Mouse (Mus musculus): ENCODE measurements around the gene Mpzl3. TPM values are rescaled to one million over a fixed set of nuclear protein-coding genes. Genes with fewer than 3 reads are reported as not detected.

Gene Mpzl3
- polyA plus RNA-seq, 1 experiment from 2014 or later = 2.2 TPM

- peaks cover 18% of the 10 kb centered on the region for H3K27me3 ChIP-seq (replicated peaks; ENCODE audit: low read depth, poor library complexity, severe bottlenecking)
- H3K9me3 ChIP-seq = no peaks in the 10 kb centered on the region
- 76% methylated on average over 12 of the region's 12 CpGs for WGBS
- DNase-seq (ENCODE audit: low spot score) = no peak
- no peaks in the 10 kb centered on the region for H3K36me3 ChIP-seq (replicated peaks)
- H3K4me1 ChIP-seq = no peaks in the 10 kb centered on the region
- no peak overlapping the region for H3K4me3 ChIP-seq
- no peak overlapping the region for H3K27ac ChIP-seq (replicated peaks)
Measured at GRCm38 (mm10) chr9:45085741-45086690, 31.0 kb downstream of the Mpzl3 start.

- Histone ChIP-seq H3K9me3 (no peaks in the 10 kb centered on the region), H3K36me3 (replicated peaks) (no peaks in the 10 kb centered on the region), H3K27ac (replicated peaks) (no peak overlapping the region), H3K4me1 (peaks cover 6% of the 10 kb centered on the region; the same call in 1 of the 2 replicates), H3K4me3 (no peak overlapping the region), H3K27me3 (replicated peaks; ENCODE audit: low read depth, poor library complexity, severe bottlenecking) (peaks cover 18% of the 10 kb centered on the region; the same call in 1 of the 2 replicates)
- DNase-seq (ENCODE audit: low spot score) = no peak
Measured at GRCm38 (mm10) chr9:45088040-45088439, 33.1 kb downstream of the Mpzl3 start.

- Histone ChIP-seq H3K4me3 (no peak overlapping the region), H3K27ac (replicated peaks) (no peak overlapping the region), H3K9me3 (no peaks in the 10 kb centered on the region), H3K36me3 (replicated peaks) (no peaks in the 10 kb centered on the region), H3K27me3 (replicated peaks; ENCODE audit: low read depth, poor library complexity, severe bottlenecking) (peaks cover 24% of the 10 kb centered on the region; the same call in 1 of the 2 replicates), H3K4me1 (peaks cover 6% of the 10 kb centered on the region; the same call in 1 of the 2 replicates)
- WGBS = 76% methylated on average over 3 of the region's 3 CpGs
- DNase-seq (ENCODE audit: low spot score) = no peak
Measured at GRCm38 (mm10) chr9:45090811-45091210, 35.8 kb downstream of the Mpzl3 start.

GRCm38 (mm10) chr9:45092641-45093040 is 37.7 kb downstream of the Mpzl3 start:
- H3K9me3 ChIP-seq = no peaks in the 10 kb centered on the region
- H3K4me3 ChIP-seq = no peak overlapping the region
- WGBS = 70% methylated on average over 4 of the region's 4 CpGs
- no peaks in the 10 kb centered on the region for H3K36me3 ChIP-seq (replicated peaks)
- no peak for DNase-seq (ENCODE audit: low spot score)
- 0 out of 2 replicates have a peak, but pooled peaks cover 21% of the 10 kb centered on the region for H3K27me3 ChIP-seq (replicated peaks; ENCODE audit: low read depth, poor library complexity, severe bottlenecking)
- H3K27ac ChIP-seq (replicated peaks) = no peak overlapping the region
- H3K4me1 ChIP-seq = peaks cover 6% of the 10 kb centered on the region; the same call in 1 of the 2 replicates

GRCm38 (mm10) chr9:45095149-45095937 is 40.4 kb downstream of the Mpzl3 start:
- Histone ChIP-seq H3K36me3 (replicated peaks) (no peaks in the 10 kb centered on the region), H3K4me3 (no peak overlapping the region), H3K4me1 (peaks cover 6% of the 10 kb centered on the region; the same call in 1 of the 2 replicates), H3K27me3 (replicated peaks; ENCODE audit: low read depth, poor library complexity, severe bottlenecking) (0 out of 2 replicates have a peak, but pooled peaks cover 30% of the 10 kb centered on the region), H3K27ac (replicated peaks) (no peak overlapping the region), H3K9me3 (no peaks in the 10 kb centered on the region)
- no peak for DNase-seq (ENCODE audit: low spot score)
- 78% methylated on average over 6 of the region's 6 CpGs for WGBS

- Histone ChIP-seq H3K27ac (replicated peaks) (no peak overlapping the region), H3K9me3 (no peaks in the 10 kb centered on the region), H3K36me3 (replicated peaks) (no peaks in the 10 kb centered on the region), H3K27me3 (replicated peaks; ENCODE audit: low read depth, poor library complexity, severe bottlenecking) (0 out of 2 replicates have a peak, but pooled peaks cover 30% of the 10 kb centered on the region), H3K4me1 (peaks cover 8% of the 10 kb centered on the region), H3K4me3 (no peak overlapping the region)
- 83% methylated on average over 5 of the region's 5 CpGs for WGBS
- DNase-seq (ENCODE audit: low spot score) = no peak
Measured at GRCm38 (mm10) chr9:45097877-45098276, 42.9 kb downstream of the Mpzl3 start.

DNA sequence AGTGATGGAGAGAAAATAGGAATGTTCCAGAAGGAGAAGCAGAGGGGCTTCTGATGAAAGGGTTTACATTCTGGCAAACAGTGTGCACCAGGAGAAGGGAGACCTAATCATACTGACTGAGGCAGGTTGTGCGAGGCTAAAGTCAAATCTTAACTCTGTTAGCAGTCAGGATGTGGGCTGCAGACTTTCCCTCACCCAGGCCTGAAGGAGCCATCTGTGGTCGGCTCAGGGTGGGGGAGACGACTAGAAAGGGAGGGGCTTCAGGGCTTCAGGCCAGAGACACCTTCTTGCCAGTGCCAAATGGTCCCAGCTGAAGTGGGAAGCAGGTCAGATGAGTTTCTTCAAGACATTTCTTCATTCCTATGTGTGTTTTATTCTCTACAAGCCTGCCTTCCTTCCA is 43.4 kb downstream of the Mpzl3 start:
- no peak for DNase-seq (ENCODE audit: low spot score)
- 0 out of 2 replicates have a peak, but pooled peaks cover 30% of the 10 kb centered on the region for H3K27me3 ChIP-seq (replicated peaks; ENCODE audit: low read depth, poor library complexity, severe bottlenecking)
- 61% methylated on average over 3 of the region's 3 CpGs for WGBS

GRCm38 (mm10) chr9:45102528-45102927 is 47.5 kb downstream of the Mpzl3 start:
- 69% methylated on average over 1 of the region's 1 CpGs for WGBS
- DNase-seq (ENCODE audit: low spot score) = peak; percentile 43
- Histone ChIP-seq H3K36me3 (replicated peaks) (no peaks in the 10 kb centered on the region), H3K9me3 (no peaks in the 10 kb centered on the region), H3K4me1 (peaks cover 20% of the 10 kb centered on the region), H3K27me3 (replicated peaks; ENCODE audit: low read depth, poor library complexity, severe bottlenecking) (0 out of 2 replicates have a peak, but pooled peaks cover 12% of the 10 kb centered on the region), H3K27ac (replicated peaks) (peak overlapping the region; percentile 61; the same call in 1 of the 2 replicates), H3K4me3 (no peak overlapping the region)

More for the DNA sequence above, 43.4 kb downstream of the Mpzl3 start:
- Histone ChIP-seq H3K27ac (replicated peaks) (no peak overlapping the region), H3K9me3 (no peaks in the 10 kb centered on the region), H3K4me3 (no peak overlapping the region), H3K36me3 (replicated peaks) (no peaks in the 10 kb centered on the region), H3K4me1 (peaks cover 14% of the 10 kb centered on the region)

DNA sequence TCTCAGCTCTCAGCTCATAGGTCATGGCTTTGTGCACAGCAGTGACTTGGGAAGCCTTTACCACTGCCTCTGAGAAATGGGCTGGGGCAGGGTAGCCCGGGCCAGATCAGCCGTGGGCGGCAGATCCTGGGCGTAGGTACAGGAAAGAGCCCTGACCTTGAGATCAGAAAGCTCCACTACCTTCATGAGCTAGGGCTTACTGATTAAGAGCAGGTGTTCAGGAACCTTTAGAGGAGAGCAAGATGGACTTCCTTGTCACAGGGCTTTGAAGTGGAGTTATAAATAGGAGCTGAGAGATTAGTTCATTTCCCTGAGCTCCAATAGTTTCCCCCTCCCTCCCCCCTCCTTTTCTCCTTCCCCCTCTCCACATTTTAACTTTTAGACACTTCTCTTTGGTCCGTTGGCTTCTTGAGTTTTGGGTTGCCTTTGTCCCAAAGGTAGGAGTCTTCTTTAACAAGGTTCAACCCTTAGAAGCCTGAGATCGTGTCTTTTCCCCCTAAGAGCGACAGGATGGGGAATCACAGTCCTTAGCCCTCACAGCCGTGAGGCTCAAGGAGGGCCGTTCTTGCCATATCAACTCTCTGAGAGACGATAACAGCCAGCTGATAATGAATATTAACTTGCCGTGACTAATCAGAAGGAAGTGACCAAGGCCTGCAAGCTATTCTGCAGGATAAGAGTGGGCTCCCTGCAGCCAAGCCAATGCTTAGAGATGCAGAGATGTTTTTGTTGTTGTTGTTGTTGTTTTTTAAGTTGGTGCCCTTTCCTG is 48.4 kb downstream of the Mpzl3 start:
- Histone ChIP-seq H3K36me3 (replicated peaks) (no peaks in the 10 kb centered on the region), H3K9me3 (no peaks in the 10 kb centered on the region), H3K4me1 (peaks cover 20% of the 10 kb centered on the region), H3K27ac (replicated peaks) (peak overlapping the region; percentile 61; the same call in 1 of the 2 replicates), H3K27me3 (replicated peaks; ENCODE audit: low read depth, poor library complexity, severe bottlenecking) (0 out of 2 replicates have a peak, but pooled peaks cover 6% of the 10 kb centered on the region), H3K4me3 (no peak overlapping the region)
- WGBS = 56% methylated on average over 11 of the region's 11 CpGs
- DNase-seq (ENCODE audit: low spot score) = peak; percentile 14

DNA sequence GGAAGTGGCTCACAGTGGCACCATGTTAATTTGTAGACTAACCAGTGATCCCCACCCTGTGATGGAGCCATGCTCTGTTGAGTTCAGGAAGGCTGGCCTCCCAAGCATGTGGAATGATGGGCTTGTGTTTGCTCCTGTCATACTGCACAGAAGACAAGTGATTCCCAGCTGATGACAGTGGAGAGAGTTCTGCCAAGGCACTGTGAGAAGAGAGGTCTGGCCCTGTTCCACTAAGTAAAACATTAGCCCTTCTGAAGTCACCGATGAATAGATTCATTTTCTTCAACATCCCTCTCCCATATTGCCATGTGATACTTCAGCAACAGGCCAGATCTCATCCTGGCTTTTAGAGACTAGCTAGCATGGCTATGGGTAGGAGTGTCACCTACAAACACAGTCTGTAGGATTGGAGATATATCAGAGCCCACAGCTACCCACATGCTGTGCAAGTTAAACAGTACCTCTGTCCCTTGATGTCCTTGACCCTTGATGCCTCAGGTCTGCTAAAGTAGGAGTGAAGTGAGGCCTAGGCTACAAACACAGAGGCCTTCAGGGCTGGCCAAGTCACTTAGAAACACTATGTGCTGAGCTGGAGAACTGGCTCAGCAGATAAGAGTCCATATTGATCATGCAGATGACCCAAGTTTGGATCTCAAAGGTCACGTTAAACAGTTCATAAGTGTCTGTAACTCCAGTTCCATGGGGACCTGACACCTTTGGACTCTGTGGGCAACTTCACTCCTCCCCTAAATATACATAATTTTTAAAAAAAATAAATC is 50.8 kb downstream of the Mpzl3 start:
- DNase-seq (ENCODE audit: low spot score) = no peak
- H3K27me3 ChIP-seq (replicated peaks; ENCODE audit: low read depth, poor library complexity, severe bottlenecking) = no peaks in the 10 kb centered on the region
- H3K27ac ChIP-seq (replicated peaks) = no peak overlapping the region
- H3K9me3 ChIP-seq = no peaks in the 10 kb centered on the region
- 91% methylated on average over 2 of the region's 2 CpGs for WGBS
- H3K36me3 ChIP-seq (replicated peaks) = no peaks in the 10 kb centered on the region
- H3K4me3 ChIP-seq = no peak overlapping the region
- H3K4me1 ChIP-seq = peaks cover 20% of the 10 kb centered on the region

- WGBS = 3% methylated on average over 14 of the region's 14 CpGs
- peak overlapping the region; percentile 84 for H3K27ac ChIP-seq (replicated peaks)
Measured at GRCm38 (mm10) chr9:45115706-45116105, 60.7 kb downstream of the Mpzl3 start.

More at GRCm38 (mm10) chr9:45115706-45116105, 60.7 kb downstream of the Mpzl3 start:
- no peaks in the 10 kb centered on the region for H3K9me3 ChIP-seq
- DNase-seq (ENCODE audit: low spot score) = peak; percentile 79
- H3K4me1 ChIP-seq = peaks cover 43% of the 10 kb centered on the region
- no peaks in the 10 kb centered on the region for H3K36me3 ChIP-seq (replicated peaks)
- H3K4me3 ChIP-seq = peak overlapping the region; percentile 57
- peaks cover 42% of the 10 kb centered on the region for H3K27me3 ChIP-seq (replicated peaks; ENCODE audit: low read depth, poor library complexity, severe bottlenecking)
